Mouse (Mus musculus): Measurements from ENCODE around the gene Tmem151b. TPM values are rescaled to one million over a fixed set of nuclear protein-coding genes. Genes with fewer than 3 reads are reported as not detected.
A peak's percentile ranks its signal among the peaks of the same experiment; 100 is the strongest.

Tmem151b gene
- polyA plus RNA-seq, 1 experiment from 2014 or later: 6.3 TPM

DNA sequence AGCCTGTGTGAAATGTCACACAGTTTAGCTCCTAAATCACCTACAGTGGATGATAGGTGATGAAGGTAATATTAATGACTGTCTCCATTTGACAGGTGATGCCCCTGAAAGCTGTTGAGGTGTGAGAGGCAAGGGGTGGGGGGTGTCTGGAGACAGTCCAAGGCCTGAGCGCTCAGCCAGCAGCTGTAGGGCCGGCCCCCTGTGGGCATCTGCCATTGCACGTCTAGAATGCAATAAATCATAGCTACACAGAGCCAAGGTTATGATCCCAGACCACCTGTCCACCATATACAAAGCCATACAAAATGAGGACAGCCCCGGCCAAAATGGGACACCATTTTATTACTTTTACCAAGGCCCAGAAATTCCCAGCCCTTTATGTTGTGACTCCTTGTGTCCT is 24.5 kb downstream of the Tmem151b start:
- Histone ChIP-seq H3K27me3 (ENCODE audit: poor library complexity, severe bottlenecking) (peaks cover 59% of the 10 kb centered on the region), H3K36me3 (replicated peaks) (peaks cover 10% of the 10 kb centered on the region)

DNA sequence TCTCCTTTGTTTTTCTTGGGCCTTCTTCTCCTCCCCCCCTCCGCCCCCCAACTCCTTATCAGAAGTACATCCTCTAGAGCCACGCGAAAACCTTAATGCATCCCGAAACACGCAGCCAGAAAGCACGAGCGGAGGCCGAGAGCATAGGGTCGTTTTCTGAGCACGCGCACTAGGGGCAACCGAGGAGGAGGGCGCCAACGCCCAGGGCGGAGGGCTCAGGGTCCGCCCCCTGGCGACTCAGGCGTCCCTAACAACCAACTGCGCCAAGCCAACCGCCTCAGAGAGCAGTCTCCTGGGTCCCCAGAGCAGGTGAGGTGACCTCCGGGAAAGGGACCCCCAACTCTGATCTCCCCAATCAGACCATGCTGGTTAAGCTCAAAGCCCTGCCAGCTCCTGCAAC is 26.2 kb downstream of the Tmem151b start, which contains the start of gene Tcte1:
TSS of gene Tcte1 (plus strand) at position 172 of the 400 bp plus-strand sequence.
- Histone ChIP-seq H3K4me1 (peaks cover 26% of the 10 kb centered on the region), H3K4me3 (peak within 1 kb of the TSS; percentile 57), H3K36me3 (replicated peaks) (peaks cover 27% of the 10 kb centered on the region), H3K27me3 (ENCODE audit: poor library complexity, severe bottlenecking) (peaks cover 51% of the 10 kb centered on the region), H3K27ac (peak within 1 kb of the TSS; percentile 79), H3K9me3 (no peaks in the 10 kb centered on the region)
- peak; percentile 76 for DNase-seq (ENCODE audit: extremely low spot score, low spot score)
- under 1% methylated on average over 21 of the region's 21 CpGs for WGBS

More for the DNA sequence above, 24.5 kb downstream of the Tmem151b start:
- 81% methylated on average over 4 of the region's 4 CpGs for WGBS
- no peaks in the 10 kb centered on the region for H3K9me3 ChIP-seq
- H3K4me3 ChIP-seq: no peak overlapping the region
- H3K4me1 ChIP-seq: peaks cover 26% of the 10 kb centered on the region
- no peak for DNase-seq (ENCODE audit: extremely low spot score, low spot score)
- no peak overlapping the region for H3K27ac ChIP-seq

DNA sequence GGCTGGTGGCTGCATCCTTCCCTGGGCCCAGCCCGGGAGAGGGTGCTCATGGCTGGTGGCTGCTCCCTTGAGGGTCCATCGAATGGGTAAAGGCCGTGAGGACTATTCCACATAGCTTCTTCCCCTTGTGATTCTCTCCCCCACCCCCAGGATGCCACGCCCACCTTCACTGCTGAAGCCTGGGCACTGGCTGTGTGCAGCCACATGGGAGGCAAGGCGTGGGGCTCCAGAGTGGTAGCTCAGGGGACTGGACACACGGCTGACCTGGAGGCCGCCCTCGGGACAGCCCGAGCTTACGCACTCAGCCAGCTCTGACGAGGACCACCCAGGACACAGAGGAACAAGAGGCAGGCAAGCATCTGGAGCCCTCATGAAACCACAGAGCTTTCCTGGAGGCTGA is 29.3 kb downstream of the Tmem151b start:
- no peaks in the 10 kb centered on the region for H3K9me3 ChIP-seq
- H3K36me3 ChIP-seq (replicated peaks): peaks cover 54% of the 10 kb centered on the region
- H3K4me1 ChIP-seq: peaks cover 20% of the 10 kb centered on the region
- WGBS: 87% methylated on average over 11 of the region's 11 CpGs
- 0 out of 2 replicates have a peak overlapping the region, but pooled peaks have one; percentile 54 for H3K27ac ChIP-seq
- DNase-seq (ENCODE audit: extremely low spot score, low spot score): no peak
- H3K4me3 ChIP-seq: no peak overlapping the region
- peaks cover 25% of the 10 kb centered on the region for H3K27me3 ChIP-seq (ENCODE audit: poor library complexity, severe bottlenecking)

DNA sequence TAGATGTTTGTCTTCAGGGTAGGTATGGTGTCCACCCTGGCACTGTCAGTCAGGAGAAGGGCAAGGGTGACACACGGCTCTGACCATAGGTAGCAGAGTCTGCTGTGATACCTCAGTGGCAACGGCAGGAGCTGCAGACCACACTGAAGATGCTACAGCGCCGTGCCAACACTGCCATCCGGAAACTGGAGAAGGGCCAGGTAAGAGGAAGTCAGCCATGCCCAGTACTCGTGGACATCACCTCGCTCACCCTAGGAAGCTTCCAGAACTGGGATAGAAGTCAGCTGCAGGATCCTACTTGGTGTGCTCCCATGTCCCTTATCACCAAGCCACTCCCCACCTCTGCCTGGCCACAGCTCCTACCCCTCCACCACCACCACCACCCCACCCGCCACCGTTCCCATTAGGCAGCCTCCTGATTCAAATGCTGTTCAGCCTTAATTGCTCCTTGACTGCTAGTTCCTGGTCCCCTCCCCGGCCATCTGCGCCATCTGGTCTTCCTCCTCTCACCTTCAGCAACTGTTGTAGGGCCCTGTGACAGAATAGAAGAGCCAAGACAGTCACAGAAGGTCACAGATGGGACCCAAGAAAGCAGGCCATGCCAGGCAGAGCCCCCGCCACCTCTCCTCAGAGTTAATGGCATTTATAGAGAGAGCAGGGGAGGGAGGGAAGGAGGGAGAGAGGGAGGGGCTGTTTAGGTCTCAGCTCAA is 30.6 kb downstream of the Tmem151b start:
- no peak overlapping the region for H3K27ac ChIP-seq
- no peak overlapping the region for H3K4me3 ChIP-seq
- peaks cover 13% of the 10 kb centered on the region for H3K27me3 ChIP-seq (ENCODE audit: poor library complexity, severe bottlenecking)
- no peaks in the 10 kb centered on the region for H3K9me3 ChIP-seq
- WGBS: 90% methylated on average over 12 of the region's 12 CpGs
- H3K4me1 ChIP-seq: peaks cover 21% of the 10 kb centered on the region
- DNase-seq (ENCODE audit: extremely low spot score, low spot score): no peak
- H3K36me3 ChIP-seq (replicated peaks): peaks cover 61% of the 10 kb centered on the region

DNA sequence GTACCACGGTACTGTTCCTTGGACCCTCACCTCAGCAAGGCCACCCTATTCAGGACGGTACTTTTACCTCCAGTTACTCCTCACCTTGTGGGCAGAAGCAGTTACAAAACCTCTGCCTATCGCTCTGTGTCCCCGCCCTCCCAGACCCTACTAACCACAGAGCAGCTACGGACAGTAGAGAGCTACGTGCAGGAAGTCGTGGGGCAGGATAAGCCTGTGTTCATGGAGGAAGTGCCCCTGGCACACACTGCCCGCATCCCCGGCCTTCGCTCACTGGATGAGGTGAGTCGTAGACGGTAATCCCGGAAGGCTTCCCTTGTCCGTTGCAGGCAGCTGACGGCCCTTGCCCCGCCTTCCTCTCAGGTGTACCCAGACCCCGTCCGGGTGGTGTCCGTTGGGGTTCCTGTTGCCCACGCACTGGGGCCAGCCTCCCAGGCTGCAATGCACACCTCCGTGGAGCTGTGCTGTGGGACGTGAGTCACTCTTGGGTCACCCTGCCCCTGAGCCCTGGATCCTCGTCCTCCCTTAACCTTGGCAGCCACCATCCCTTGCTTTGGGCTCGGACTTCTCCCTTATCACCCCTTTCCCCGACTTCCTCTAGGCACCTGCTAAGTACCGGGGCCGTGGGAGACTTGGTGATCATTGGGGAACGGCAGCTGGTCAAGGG is 31.8 kb downstream of the Tmem151b start:
- Histone ChIP-seq H3K9me3 (no peaks in the 10 kb centered on the region), H3K36me3 (replicated peaks) (peaks cover 65% of the 10 kb centered on the region)
- 95% methylated on average over 28 of the region's 28 CpGs for WGBS

DNA sequence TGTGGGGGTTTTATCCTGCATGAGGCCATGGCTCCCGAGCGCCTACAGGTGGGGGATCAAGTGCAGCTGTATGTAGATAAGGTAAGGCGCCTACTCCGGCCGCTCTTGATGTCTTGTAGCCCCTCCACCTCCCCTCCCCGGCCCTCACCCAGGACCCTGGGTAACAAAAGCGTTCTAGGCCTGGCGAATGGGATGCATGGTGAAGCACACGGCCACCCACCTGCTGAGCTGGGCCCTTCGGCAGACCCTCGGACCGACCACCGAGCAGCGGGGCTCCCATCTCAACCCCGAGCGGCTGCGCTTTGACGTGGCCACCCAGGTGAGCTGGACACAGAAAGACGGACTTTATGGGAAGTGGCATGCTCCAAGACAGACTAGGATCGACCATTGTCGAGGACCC is 32.3 kb downstream of the Tmem151b start:
- no peaks in the 10 kb centered on the region for H3K9me3 ChIP-seq
- peaks cover 5% of the 10 kb centered on the region for H3K4me1 ChIP-seq
- H3K4me3 ChIP-seq: no peak overlapping the region
- 0 out of 2 replicates have a peak, but pooled peaks cover 1% of the 10 kb centered on the region for H3K27me3 ChIP-seq (ENCODE audit: poor library complexity, severe bottlenecking)
- H3K36me3 ChIP-seq (replicated peaks): peaks cover 65% of the 10 kb centered on the region
- no peak overlapping the region for H3K27ac ChIP-seq
- WGBS: 94% methylated on average over 21 of the region's 21 CpGs
- no peak for DNase-seq (ENCODE audit: extremely low spot score, low spot score)

More for the DNA sequence above, 31.8 kb downstream of the Tmem151b start:
- Histone ChIP-seq H3K27me3 (ENCODE audit: poor library complexity, severe bottlenecking) (0 out of 2 replicates have a peak, but pooled peaks cover 7% of the 10 kb centered on the region), H3K4me1 (peaks cover 11% of the 10 kb centered on the region), H3K4me3 (no peak overlapping the region), H3K27ac (no peak overlapping the region)
- DNase-seq (ENCODE audit: extremely low spot score, low spot score): no peak

DNA sequence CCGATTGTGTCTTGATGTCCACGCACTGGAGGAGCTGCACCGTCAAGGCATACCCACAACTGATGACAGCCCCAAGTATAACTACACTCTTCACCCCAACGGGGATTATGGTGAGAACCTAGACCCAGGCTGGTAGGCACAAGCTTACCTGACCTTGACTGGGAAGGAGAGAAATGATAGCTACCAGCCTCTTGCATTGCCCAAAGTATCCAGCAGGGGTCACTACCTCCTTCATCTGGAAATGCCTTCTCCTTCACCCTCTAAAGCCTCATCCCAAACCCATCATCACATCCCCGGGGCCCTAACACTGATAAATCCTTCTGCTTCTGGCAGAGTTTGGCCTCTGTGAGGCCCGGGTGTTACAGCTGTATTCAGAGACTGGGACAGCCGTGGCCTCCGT is 33.0 kb downstream of the Tmem151b start:
- H3K27ac ChIP-seq: no peak overlapping the region
- H3K4me1 ChIP-seq: 0 out of 2 replicates have a peak, but pooled peaks cover 4% of the 10 kb centered on the region
- WGBS: 55% methylated on average over 8 of the region's 8 CpGs
- peaks cover 68% of the 10 kb centered on the region for H3K36me3 ChIP-seq (replicated peaks)
- DNase-seq (ENCODE audit: extremely low spot score, low spot score): peak; percentile 74
- no peaks in the 10 kb centered on the region for H3K9me3 ChIP-seq
- H3K27me3 ChIP-seq (ENCODE audit: poor library complexity, severe bottlenecking): no peaks in the 10 kb centered on the region
- H3K4me3 ChIP-seq: no peak overlapping the region

DNA sequence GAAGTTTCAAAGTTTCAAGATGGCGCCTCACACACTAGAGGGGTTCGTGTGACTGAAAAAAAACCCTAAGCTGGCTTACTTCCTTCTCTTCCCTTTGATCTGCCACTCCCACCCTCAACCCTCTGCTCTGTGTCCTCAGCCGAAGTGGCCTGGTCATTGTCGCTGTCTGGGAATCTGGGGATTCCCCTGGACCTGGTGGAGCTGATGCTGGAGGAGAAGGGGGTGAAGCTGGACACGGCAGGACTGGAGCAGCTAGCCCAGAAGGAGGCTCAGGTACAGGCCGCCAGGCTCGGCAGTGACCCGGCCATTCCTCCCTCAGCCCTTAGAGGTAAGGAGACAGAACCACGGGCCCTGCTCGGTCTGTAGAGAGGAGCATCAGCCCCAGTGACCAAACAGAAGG is 33.7 kb downstream of the Tmem151b start:
- H3K9me3 ChIP-seq: no peaks in the 10 kb centered on the region
- no peak overlapping the region for H3K27ac ChIP-seq
- H3K27me3 ChIP-seq (ENCODE audit: poor library complexity, severe bottlenecking): no peaks in the 10 kb centered on the region
- WGBS: 88% methylated on average over 10 of the region's 10 CpGs
- peaks cover 73% of the 10 kb centered on the region for H3K36me3 ChIP-seq (replicated peaks)
- DNase-seq (ENCODE audit: extremely low spot score, low spot score): no peak
- 0 out of 2 replicates have a peak, but pooled peaks cover 4% of the 10 kb centered on the region for H3K4me1 ChIP-seq
- no peak overlapping the region for H3K4me3 ChIP-seq

DNA sequence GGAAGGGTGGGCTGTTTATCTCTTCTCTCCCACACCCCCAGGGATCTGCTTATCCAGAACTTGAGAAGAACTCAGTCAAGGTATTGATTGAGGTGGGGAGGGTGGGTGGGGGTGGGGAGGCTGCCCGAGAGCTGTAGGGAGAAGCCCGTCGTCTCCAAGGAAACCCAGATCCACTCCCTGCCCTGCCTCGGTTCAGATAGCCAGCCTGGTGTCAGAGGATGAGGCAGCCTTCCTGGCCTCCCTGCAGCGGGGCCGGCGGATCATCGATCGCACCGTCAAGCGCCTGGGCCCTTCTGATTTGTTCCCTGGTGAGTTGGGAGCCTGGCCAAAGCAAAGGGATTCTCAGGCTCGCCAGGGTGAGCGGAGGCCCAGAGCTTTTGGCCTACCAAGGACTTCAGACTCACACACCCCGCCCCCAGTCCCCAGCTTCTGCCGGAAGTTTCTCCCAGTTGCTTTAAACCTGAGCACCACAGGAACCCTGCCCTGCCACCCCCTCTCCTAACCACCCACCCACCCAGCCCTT is 34.2 kb downstream of the Tmem151b start:
- no peaks in the 10 kb centered on the region for H3K27me3 ChIP-seq (ENCODE audit: poor library complexity, severe bottlenecking)
- 0 out of 2 replicates have a peak, but pooled peaks cover 4% of the 10 kb centered on the region for H3K4me1 ChIP-seq
- peaks cover 73% of the 10 kb centered on the region for H3K36me3 ChIP-seq (replicated peaks)
- no peak overlapping the region for H3K4me3 ChIP-seq
- H3K27ac ChIP-seq: no peak overlapping the region
- 51% methylated on average over 15 of the region's 15 CpGs for WGBS
- no peaks in the 10 kb centered on the region for H3K9me3 ChIP-seq
- DNase-seq (ENCODE audit: extremely low spot score, low spot score): no peak

DNA sequence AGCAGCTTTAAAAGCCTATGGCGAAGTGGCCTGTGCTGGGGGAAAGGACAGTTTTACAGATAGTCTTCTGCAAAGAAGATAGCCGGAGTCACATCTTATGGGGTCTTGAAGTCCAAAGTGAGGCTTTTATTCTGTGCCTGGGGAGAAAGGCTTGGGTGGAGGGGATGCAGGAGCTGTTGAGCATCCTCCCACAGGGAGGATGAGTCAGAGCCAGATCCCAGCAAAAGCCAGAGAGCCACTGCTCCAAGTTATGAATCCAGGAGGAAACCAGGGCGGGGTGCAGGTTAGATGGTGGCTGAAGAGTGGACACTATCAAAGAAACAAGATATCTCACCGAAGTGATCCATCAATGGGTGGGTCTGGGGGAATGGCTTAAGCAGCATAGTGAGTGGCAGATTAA is 37.7 kb downstream of the Tmem151b start:
- Histone ChIP-seq H3K27me3 (ENCODE audit: poor library complexity, severe bottlenecking) (no peaks in the 10 kb centered on the region), H3K36me3 (replicated peaks) (peaks cover 59% of the 10 kb centered on the region), H3K4me3 (no peak overlapping the region), H3K27ac (no peak overlapping the region), H3K9me3 (no peaks in the 10 kb centered on the region), H3K4me1 (peaks cover 14% of the 10 kb centered on the region)
- 95% methylated on average over 4 of the region's 4 CpGs for WGBS
- no peak for DNase-seq (ENCODE audit: extremely low spot score, low spot score)

DNA sequence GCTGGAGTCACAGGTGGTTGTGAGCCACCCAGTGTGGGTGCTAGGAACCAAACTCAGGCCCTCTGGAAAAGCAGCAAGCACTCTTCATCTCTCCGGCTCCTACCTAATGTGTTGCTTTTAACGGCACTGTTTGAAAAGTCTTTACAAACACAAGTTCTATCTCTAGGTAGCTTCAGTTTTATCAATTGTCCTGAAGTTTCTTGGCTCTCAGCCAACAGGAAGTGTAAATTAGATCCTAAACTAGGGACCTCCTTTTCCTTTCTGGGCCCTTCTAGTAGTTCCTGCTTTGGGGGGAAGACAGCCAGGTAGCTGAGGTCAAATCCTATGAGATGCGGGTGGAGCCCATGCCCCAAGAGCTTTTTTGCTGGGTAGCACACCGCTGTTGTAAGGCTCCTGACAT is 38.6 kb downstream of the Tmem151b start:
- 93% methylated on average over 4 of the region's 4 CpGs for WGBS

DNA sequence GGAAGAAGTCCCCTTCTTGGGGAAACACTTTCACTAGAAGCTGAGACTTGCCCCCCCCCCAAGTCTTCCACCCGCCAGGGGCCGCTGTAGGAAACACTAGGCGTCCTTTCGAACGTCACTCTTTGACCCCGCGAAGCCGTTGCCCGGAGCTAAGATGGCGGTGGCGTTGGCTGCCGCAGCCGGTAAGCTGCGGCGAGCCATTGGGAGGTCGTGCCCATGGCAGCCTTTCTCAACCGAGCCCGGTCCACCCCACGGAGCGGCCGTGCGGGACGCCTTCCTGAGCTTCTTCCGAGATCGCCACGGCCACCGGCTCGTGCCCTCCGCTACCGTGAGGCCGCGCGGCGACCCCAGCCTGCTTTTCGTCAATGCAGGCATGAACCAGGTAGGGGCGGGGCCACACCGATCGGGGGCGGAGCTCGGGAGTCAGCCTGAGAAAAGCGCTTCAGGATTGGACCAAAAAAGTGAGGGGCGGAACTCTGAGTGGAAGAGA is 42.7 kb downstream of the Tmem151b start, which contains the start of gene Aars2:
TSS of gene Aars2 (plus strand) at position 142 of the 490 bp plus-strand sequence.
- WGBS: under 1% methylated on average over 42 of the region's 42 CpGs
- Histone ChIP-seq H3K27me3 (ENCODE audit: poor library complexity, severe bottlenecking) (no peaks in the 10 kb centered on the region; the same call in 1 of the 2 replicates), H3K4me1 (peaks cover 19% of the 10 kb centered on the region), H3K9me3 (no peaks in the 10 kb centered on the region), H3K27ac (peak within 1 kb of the TSS; percentile 96), H3K4me3 (peak within 1 kb of the TSS; percentile 67), H3K36me3 (replicated peaks) (peaks cover 35% of the 10 kb centered on the region)
- peak; percentile 93 for DNase-seq (ENCODE audit: extremely low spot score, low spot score)

More for the DNA sequence above, 38.6 kb downstream of the Tmem151b start:
- Histone ChIP-seq H3K4me1 (peaks cover 22% of the 10 kb centered on the region), H3K36me3 (replicated peaks) (peaks cover 53% of the 10 kb centered on the region), H3K27ac (no peak overlapping the region), H3K4me3 (no peak overlapping the region), H3K9me3 (no peaks in the 10 kb centered on the region), H3K27me3 (ENCODE audit: poor library complexity, severe bottlenecking) (no peaks in the 10 kb centered on the region)
- DNase-seq (ENCODE audit: extremely low spot score, low spot score): no peak
